Mouse (Mus musculus) thymus, postnatal 25 days (tissue): ENCODE measurements around the gene Gmds.

Experiments used
- DNase-seq: peaks from one replicate; pipeline ENCODE4 v3.0.0; 2022

The Gmds gene

DNA sequence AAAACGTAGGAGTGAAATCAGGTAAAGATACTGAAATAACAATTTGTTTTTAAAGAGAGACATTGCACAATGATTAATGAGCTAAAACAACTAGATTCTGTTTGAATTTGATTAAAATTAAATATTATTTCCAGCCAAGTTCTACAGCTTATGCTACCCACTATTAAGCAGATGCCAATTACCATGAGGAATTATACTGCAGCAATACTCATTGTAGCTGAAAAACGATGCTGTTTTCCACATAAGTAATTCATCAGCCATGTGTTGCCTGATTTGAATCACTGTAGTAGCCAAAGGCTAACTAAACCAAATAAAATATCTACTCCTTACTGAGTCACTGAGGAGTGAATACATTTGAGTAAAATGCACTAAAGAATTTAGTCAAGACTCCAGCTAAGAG is 180.3 kb downstream of the Gmds start:
- no peak for DNase-seq

GRCm38 (mm10) chr13:32145916-32146315 is 192.6 kb downstream of the Gmds start:
- DNase-seq, result no peak

- DNase-seq, result no peak
Measured at GRCm38 (mm10) chr13:32145179-32145578, 193.4 kb downstream of the Gmds start.

GRCm38 (mm10) chr13:32143651-32144050 is 194.9 kb downstream of the Gmds start:
- no peak for DNase-seq

DNA sequence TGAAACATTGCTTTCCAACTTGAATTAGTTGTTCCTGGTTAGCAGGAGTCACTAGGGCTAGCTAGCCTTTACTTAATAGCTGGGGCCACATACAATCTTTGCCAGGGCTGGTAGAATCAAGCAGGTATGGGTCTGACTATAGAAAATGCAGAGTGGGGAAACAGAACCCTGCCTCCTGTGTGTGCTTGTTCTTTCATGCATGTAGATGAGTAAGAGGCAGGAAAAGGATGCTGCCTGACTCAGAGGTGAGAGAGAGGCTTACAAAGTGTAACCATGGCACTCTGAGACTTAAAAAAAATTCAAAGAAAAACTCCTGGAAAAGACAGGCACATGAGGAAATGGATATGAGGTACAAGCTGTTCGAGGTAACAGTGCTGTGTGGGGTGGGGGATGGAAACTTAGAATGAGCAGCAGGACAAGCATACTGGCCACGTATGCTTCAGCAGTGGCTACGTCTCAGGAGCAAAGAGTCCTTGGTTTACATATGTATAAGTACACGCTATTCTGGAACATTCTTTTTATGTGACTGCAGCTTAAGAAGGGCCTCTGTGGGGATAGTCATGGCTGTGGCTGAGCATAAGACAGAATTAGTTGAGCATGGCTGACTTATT is 203.8 kb downstream of the Gmds start:
- no peak for DNase-seq

DNA sequence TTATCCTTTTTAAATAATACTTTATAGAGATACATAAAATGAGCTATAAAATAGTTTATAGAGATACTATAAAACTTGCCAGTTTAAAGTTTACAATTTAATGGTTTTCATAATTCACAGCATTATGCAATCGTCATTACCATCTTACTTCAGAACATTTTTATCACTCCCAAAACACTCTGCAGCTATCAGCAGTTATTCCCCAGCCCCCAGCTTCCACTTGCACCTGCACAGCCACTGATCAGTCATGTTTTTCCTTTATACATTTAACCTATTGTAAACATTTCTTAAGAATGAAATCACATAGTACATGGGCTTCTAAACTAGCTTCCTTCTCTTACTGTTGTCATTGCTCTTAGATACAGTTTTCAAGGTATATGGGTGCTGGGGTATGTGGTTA is 208.6 kb downstream of the Gmds start:
- no peak for DNase-seq

- no peak for DNase-seq
Measured at GRCm38 (mm10) chr13:32118386-32118785, 220.2 kb downstream of the Gmds start.

GRCm38 (mm10) chr13:32115468-32115867 is 223.1 kb downstream of the Gmds start:
- no peak for DNase-seq

GRCm38 (mm10) chr13:32113875-32114274 is 224.7 kb downstream of the Gmds start:
- no peak for DNase-seq

DNA sequence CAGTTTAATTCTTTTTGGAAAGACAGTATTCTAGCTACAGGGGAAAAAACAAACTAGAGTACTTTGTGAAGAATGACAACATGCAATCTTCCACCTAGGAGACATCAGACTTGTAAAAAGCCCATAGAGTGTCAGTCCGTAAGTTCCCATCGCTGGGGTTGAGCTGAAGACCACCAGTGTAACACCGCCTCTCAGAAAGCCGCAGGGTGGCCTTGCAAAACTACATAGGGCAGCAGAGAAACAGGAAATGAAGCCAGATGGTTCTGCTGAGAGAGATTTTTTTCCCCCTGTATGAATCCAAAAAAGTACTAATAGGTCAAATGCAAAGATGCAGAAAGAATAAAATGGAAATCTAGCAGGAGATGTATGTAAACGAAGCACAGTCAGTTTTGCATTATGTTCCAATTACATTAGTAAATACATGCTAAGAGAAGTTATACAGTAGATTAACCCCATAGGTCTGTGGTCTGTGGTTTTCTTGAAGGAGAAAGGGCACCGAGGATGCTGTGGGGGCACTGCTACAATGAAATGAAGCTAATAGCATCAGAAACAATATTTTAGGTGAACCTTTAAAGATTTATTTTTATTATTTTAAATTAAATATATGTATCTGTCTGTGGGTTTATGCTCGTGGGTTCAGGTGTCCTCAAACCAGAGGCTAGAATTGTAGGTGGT is 250.1 kb downstream of the Gmds start:
- no peak for DNase-seq

- no peak for DNase-seq
Measured at GRCm38 (mm10) chr13:32080520-32081249, 257.9 kb downstream of the Gmds start.

GRCm38 (mm10) chr13:32073630-32074029 is 264.9 kb downstream of the Gmds start:
- DNase-seq, result no peak

- no peak for DNase-seq
Measured at GRCm38 (mm10) chr13:32055321-32055720, 283.2 kb downstream of the Gmds start.

- no peak for DNase-seq
Measured at GRCm38 (mm10) chr13:32053587-32053986, 285.0 kb downstream of the Gmds start.

- no peak for DNase-seq
Measured at GRCm38 (mm10) chr13:32047980-32048959, 290.3 kb downstream of the Gmds start.

- no peak for DNase-seq
Measured at GRCm38 (mm10) chr13:32046961-32047360, 291.6 kb downstream of the Gmds start.

DNA sequence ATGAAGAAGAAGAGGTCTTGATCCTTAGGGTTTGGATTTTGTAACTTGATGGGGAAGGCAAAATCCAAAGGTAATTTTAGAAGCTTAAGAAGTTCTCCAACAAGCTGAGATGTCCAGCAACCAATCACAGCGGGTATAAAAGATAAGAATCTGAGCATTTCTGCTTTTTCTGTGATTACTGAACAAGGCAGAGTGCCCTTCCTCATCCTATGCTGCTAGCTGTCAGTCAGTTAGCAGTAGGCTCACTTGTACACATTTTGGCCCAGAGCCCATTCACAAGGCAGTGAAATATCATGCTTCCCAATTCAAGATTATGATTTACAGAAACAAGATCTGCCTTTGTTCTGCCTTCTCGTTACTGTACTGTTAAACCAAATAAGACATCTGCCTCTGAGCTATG is 295.8 kb downstream of the Gmds start:
- no peak for DNase-seq

DNA sequence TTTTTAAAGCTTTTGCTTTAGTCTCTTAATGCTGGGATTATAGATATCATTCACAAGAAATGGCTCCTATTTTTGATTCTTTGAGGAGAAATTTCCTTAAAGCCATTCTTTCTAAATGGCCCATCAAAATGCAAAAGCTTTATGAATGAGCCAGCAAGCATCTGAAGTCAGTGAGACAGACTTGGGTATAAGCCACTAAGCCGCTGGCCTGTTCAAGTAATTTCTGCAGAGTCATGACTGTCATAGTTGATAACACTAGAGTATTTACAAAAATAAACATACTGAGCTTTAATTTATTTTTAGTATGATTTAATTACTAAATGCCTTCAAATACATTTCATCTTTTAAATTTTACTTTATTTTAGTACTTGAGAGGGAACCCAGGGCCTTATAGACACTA is 297.7 kb downstream of the Gmds start:
- no peak for DNase-seq

DNA sequence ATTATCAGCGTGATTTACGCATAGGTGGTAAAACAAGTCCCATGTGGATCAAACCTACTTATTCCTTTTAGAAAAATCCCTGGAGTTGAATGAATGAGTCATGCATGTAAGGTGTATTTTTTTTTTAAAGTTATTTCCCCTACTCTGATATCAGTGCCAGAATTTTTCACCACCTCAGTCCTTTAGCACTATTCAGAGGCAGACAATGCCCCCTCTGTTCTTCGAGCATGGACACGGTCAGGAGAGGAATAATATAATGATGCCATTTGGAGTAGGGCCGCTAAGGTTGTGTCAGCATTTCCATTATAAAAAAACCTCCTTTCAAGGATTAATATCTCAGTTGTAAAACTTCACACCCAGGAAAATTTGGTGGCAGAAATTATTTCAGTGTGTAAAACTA is 301.6 kb downstream of the Gmds start:
- no peak for DNase-seq

DNA sequence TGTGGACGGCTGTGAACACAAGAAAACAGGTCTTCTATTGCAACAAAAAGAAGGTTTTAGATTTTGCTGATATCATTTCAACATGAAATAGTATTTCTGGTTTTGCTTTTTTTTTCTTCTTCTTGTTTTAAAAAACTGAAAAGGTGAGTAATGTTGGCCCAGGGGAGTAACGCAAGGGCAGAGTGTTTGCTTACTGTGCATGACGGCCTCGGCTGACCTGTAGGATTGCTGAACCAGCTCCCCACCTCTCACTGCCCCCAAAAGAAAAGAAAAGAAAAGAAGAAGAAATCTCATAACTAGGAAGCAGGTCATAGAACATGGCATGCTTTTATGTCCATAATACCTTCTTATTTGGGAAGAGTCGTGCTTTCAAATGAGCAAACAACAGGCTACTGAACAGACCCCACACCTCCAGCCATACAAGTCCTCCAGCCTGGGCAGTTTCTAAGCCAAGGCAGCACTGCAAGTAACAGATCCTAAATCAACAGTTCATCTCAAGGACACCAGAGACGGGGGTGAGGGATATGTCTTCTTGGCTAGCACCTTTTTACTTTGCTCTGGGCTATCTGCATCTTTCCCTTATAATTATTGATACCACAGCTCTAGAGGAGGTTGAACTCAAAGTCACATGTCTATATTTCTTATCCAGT is 303.6 kb downstream of the Gmds start:
- no peak for DNase-seq

DNA sequence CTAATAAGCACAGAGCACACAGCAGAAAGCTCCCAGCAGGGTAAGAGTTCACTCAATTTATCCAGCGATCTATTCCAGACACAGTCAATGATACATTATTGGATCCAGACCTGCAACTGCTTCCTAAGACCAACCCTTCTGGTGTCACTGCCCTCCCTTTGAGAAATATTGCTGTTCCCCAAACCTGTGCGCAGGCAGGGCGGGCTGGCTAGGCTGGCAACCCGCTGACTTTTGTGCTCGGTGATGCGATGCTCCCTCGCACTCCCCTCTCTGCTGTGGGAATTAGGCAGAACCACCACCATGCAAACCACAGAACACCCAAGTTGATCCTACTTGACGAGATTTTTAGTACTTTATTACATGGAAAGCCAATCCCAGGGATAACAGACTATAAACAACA is 304.4 kb downstream of the Gmds start:
- DNase-seq, result no peak

GRCm38 (mm10) chr13:32026226-32026975 is 312.1 kb downstream of the Gmds start:
- DNase-seq, result no peak
